Mouse (Mus musculus): ENCODE data around the gene Snx3.

GRCm38 (mm10) chr10:42476774-42477475 lies 24.9 kb upstream of the Snx3 start:
- no peak for TF ChIP-seq CTCF (IDR thresholded peaks at IDR 0.05; ENCODE audit: extremely low read depth, insufficient read length, insufficient replicate concordance, low read depth, low read length)
- TF ChIP-seq POLR2A (IDR thresholded peaks at IDR 0.05; ENCODE audit: low read depth, low read length): no peak
